Mouse (Mus musculus): ENCODE results near the gene Invs. TPM values are rescaled to one million over a fixed set of nuclear protein-coding genes. Genes with fewer than 3 reads are reported as not detected.

Gene Invs
- polyA plus RNA-seq, 1 experiment from 2014 or later = 5.8 TPM

GRCm38 (mm10) chr4:48334927-48335763 lies 55.6 kb downstream of the Invs start:
- Histone ChIP-seq H3K27ac (replicated peaks; ENCODE audit: low read depth, low read length) (no peak overlapping the region), H3K4me1 (ENCODE audit: control insufficient read depth, insufficient read depth, low read length) (no peaks in the 10 kb centered on the region), H3K4me3 (ENCODE audit: low read depth, low read length) (no peak overlapping the region), H3K27me3 (replicated peaks; ENCODE audit: control insufficient read depth, insufficient read depth, low read length) (no peaks in the 10 kb centered on the region), H3K9ac (ENCODE audit: low read depth, low read length) (no peak overlapping the region), H3K36me3 (ENCODE audit: control insufficient read depth, insufficient read depth, low read length) (no peaks in the 10 kb centered on the region), H3K9me3 (ENCODE audit: control insufficient read depth, low read length) (no peaks in the 10 kb centered on the region), H3K4me2 (ENCODE audit: low read depth, low read length) (no peak overlapping the region)
- 22% methylated on average over 7 of the region's 7 CpGs for WGBS
- DNase-seq (ENCODE audit: low spot score) = peak; percentile 17
- no peak for ATAC-seq (ENCODE audit: low read depth)

GRCm38 (mm10) chr4:48342705-48343104 lies 63.1 kb downstream of the Invs start:
- H3K9ac ChIP-seq (ENCODE audit: low read depth, low read length) = no peak overlapping the region
- H3K36me3 ChIP-seq (ENCODE audit: control insufficient read depth, insufficient read depth, low read length) = no peaks in the 10 kb centered on the region
- H3K27ac ChIP-seq (replicated peaks; ENCODE audit: low read depth, low read length) = no peak overlapping the region
- H3K4me2 ChIP-seq (ENCODE audit: low read depth, low read length) = no peak overlapping the region
- ATAC-seq (ENCODE audit: low read depth) (no peak), DNase-seq (ENCODE audit: low spot score) (no peak)
- H3K4me1 ChIP-seq (ENCODE audit: control insufficient read depth, insufficient read depth, low read length) = no peaks in the 10 kb centered on the region
- no peaks in the 10 kb centered on the region for H3K9me3 ChIP-seq (ENCODE audit: control insufficient read depth, low read length)
- H3K27me3 ChIP-seq (replicated peaks; ENCODE audit: control insufficient read depth, insufficient read depth, low read length) = no peaks in the 10 kb centered on the region
- H3K4me3 ChIP-seq (ENCODE audit: low read depth, low read length) = no peak overlapping the region
- 85% methylated on average over 4 of the region's 4 CpGs for WGBS

- Histone ChIP-seq H3K27me3 (replicated peaks; ENCODE audit: control insufficient read depth, insufficient read depth, low read length) (no peaks in the 10 kb centered on the region), H3K4me1 (ENCODE audit: control insufficient read depth, insufficient read depth, low read length) (no peaks in the 10 kb centered on the region), H3K9me3 (ENCODE audit: control insufficient read depth, low read length) (0 out of 2 replicates have a peak, but pooled peaks cover 5% of the 10 kb centered on the region), H3K4me3 (ENCODE audit: low read depth, low read length) (no peak overlapping the region), H3K27ac (replicated peaks; ENCODE audit: low read depth, low read length) (no peak overlapping the region), H3K4me2 (ENCODE audit: low read depth, low read length) (no peak overlapping the region), H3K36me3 (ENCODE audit: control insufficient read depth, insufficient read depth, low read length) (no peaks in the 10 kb centered on the region), H3K9ac (ENCODE audit: low read depth, low read length) (no peak overlapping the region)
- ATAC-seq (ENCODE audit: low read depth) (no peak), DNase-seq (ENCODE audit: low spot score) (no peak)
- 53% methylated on average over 3 of the region's 3 CpGs for WGBS
Observed at GRCm38 (mm10) chr4:48362367-48362766, 82.8 kb downstream of the Invs start.

- H3K9ac ChIP-seq (ENCODE audit: low read depth, low read length) = no peak overlapping the region
- H3K27me3 ChIP-seq (replicated peaks; ENCODE audit: control insufficient read depth, insufficient read depth, low read length) = no peaks in the 10 kb centered on the region
- no peaks in the 10 kb centered on the region for H3K4me1 ChIP-seq (ENCODE audit: control insufficient read depth, insufficient read depth, low read length)
- DNase-seq (ENCODE audit: low spot score) (peak; percentile 10), ATAC-seq (ENCODE audit: low read depth) (no peak)
- 0 out of 2 replicates have a peak, but pooled peaks cover 3% of the 10 kb centered on the region for H3K9me3 ChIP-seq (ENCODE audit: control insufficient read depth, low read length)
- H3K27ac ChIP-seq (replicated peaks; ENCODE audit: low read depth, low read length) = no peak overlapping the region
- WGBS = 69% methylated on average over 1 of the region's 1 CpGs
- H3K4me3 ChIP-seq (ENCODE audit: low read depth, low read length) = no peak overlapping the region
- no peaks in the 10 kb centered on the region for H3K36me3 ChIP-seq (ENCODE audit: control insufficient read depth, insufficient read depth, low read length)
- H3K4me2 ChIP-seq (ENCODE audit: low read depth, low read length) = no peak overlapping the region
Observed at GRCm38 (mm10) chr4:48371037-48371436, 91.5 kb downstream of the Invs start.

- no peak for ATAC-seq (ENCODE audit: low read depth)
- H3K4me2 ChIP-seq (ENCODE audit: low read depth, low read length) = no peak overlapping the region
- WGBS = 4% methylated on average over 2 of the region's 2 CpGs
- no peaks in the 10 kb centered on the region for H3K4me1 ChIP-seq (ENCODE audit: control insufficient read depth, insufficient read depth, low read length)
- DNase-seq (ENCODE audit: low spot score) = peak; percentile 92
- no peaks in the 10 kb centered on the region for H3K27me3 ChIP-seq (replicated peaks; ENCODE audit: control insufficient read depth, insufficient read depth, low read length)
- H3K9ac ChIP-seq (ENCODE audit: low read depth, low read length) = no peak overlapping the region
- H3K27ac ChIP-seq (replicated peaks; ENCODE audit: low read depth, low read length) = no peak overlapping the region
- 0 out of 2 replicates have a peak, but pooled peaks cover 3% of the 10 kb centered on the region for H3K36me3 ChIP-seq (ENCODE audit: control insufficient read depth, insufficient read depth, low read length)
- no peaks in the 10 kb centered on the region for H3K9me3 ChIP-seq (ENCODE audit: control insufficient read depth, low read length)
- H3K4me3 ChIP-seq (ENCODE audit: low read depth, low read length) = no peak overlapping the region
Observed at GRCm38 (mm10) chr4:48380940-48381339, 101.4 kb downstream of the Invs start.

- H3K36me3 ChIP-seq (ENCODE audit: control insufficient read depth, insufficient read depth, low read length) = 0 out of 2 replicates have a peak, but pooled peaks cover 3% of the 10 kb centered on the region
- H3K27me3 ChIP-seq (replicated peaks; ENCODE audit: control insufficient read depth, insufficient read depth, low read length) = no peaks in the 10 kb centered on the region
- no peaks in the 10 kb centered on the region for H3K4me1 ChIP-seq (ENCODE audit: control insufficient read depth, insufficient read depth, low read length)
- H3K9me3 ChIP-seq (ENCODE audit: control insufficient read depth, low read length) = no peaks in the 10 kb centered on the region
- H3K27ac ChIP-seq (replicated peaks; ENCODE audit: low read depth, low read length) = no peak overlapping the region
- WGBS = 83% methylated on average over 5 of the region's 5 CpGs
- ATAC-seq (ENCODE audit: low read depth) = no peak
- no peak for DNase-seq (ENCODE audit: low spot score)
- no peak overlapping the region for H3K4me3 ChIP-seq (ENCODE audit: low read depth, low read length)
- H3K4me2 ChIP-seq (ENCODE audit: low read depth, low read length) = no peak overlapping the region
- H3K9ac ChIP-seq (ENCODE audit: low read depth, low read length) = no peak overlapping the region
Observed at GRCm38 (mm10) chr4:48382506-48382905, 102.9 kb downstream of the Invs start.

- Histone ChIP-seq H3K4me1 (ENCODE audit: control insufficient read depth, insufficient read depth, low read length) (no peaks in the 10 kb centered on the region), H3K27ac (replicated peaks; ENCODE audit: low read depth, low read length) (no peak overlapping the region), H3K9me3 (ENCODE audit: control insufficient read depth, low read length) (no peaks in the 10 kb centered on the region), H3K4me2 (ENCODE audit: low read depth, low read length) (no peak overlapping the region), H3K27me3 (replicated peaks; ENCODE audit: control insufficient read depth, insufficient read depth, low read length) (no peaks in the 10 kb centered on the region), H3K4me3 (ENCODE audit: low read depth, low read length) (no peak overlapping the region), H3K36me3 (ENCODE audit: control insufficient read depth, insufficient read depth, low read length) (peaks cover 13% of the 10 kb centered on the region), H3K9ac (ENCODE audit: low read depth, low read length) (no peak overlapping the region)
- ATAC-seq (ENCODE audit: low read depth) = no peak
- DNase-seq (ENCODE audit: low spot score) = no peak
- 96% methylated on average over 3 of the region's 3 CpGs for WGBS
Observed at GRCm38 (mm10) chr4:48396949-48397348, 117.4 kb downstream of the Invs start.

GRCm38 (mm10) chr4:48403066-48403640 lies 123.6 kb downstream of the Invs start:
- H3K4me3 ChIP-seq (ENCODE audit: low read depth, low read length) = no peak overlapping the region
- H3K36me3 ChIP-seq (ENCODE audit: control insufficient read depth, insufficient read depth, low read length) = peaks cover 4% of the 10 kb centered on the region; the same call in 1 of the 2 replicates
- 80% methylated on average over 16 of the region's 16 CpGs for WGBS
- ATAC-seq (ENCODE audit: low read depth) (no peak), DNase-seq (ENCODE audit: low spot score) (no peak)
- H3K9me3 ChIP-seq (ENCODE audit: control insufficient read depth, low read length) = no peaks in the 10 kb centered on the region
- H3K27me3 ChIP-seq (replicated peaks; ENCODE audit: control insufficient read depth, insufficient read depth, low read length) = no peaks in the 10 kb centered on the region
- no peak overlapping the region for H3K9ac ChIP-seq (ENCODE audit: low read depth, low read length)
- H3K27ac ChIP-seq (replicated peaks; ENCODE audit: low read depth, low read length) = no peak overlapping the region
- no peak overlapping the region for H3K4me2 ChIP-seq (ENCODE audit: low read depth, low read length)
- H3K4me1 ChIP-seq (ENCODE audit: control insufficient read depth, insufficient read depth, low read length) = no peaks in the 10 kb centered on the region
